ENCODE assay signal across 14 mouse cellular contexts in genomic region chr10:7135751-7136150, GRCm38 (mm10).
"Had no signal": no experiment of that assay in that cellular context is flagged by ENCODE, and none has a peak within 500 bp of the region (broad histone marks: within the 10 kb centered on the region; RNA-seq: fewer than 3 reads in every experiment).

No protein-coding gene starts in this region.

- H3K4me1 ChIP-seq: midbrain, embryonic 10.5 days had no signal

- H3K4me3 ChIP-seq: kidney, embryonic 15.5 days; left cerebral cortex, adult 2 months; limb, embryonic 10.5 days; midbrain, embryonic 10.5 days; myocyte; neural tube, embryonic 15.5 days had no signal

- H3K4me2 ChIP-seq: kidney, embryonic 15.5 days; liver, embryonic 11.5 days; neural tube, embryonic 15.5 days had no signal

- H3K27ac ChIP-seq: kidney, embryonic 15.5 days; left cerebral cortex, adult 2 months; limb, embryonic 10.5 days; midbrain, embryonic 10.5 days; neural tube, embryonic 15.5 days had no signal

- DNase-seq: kidney, adult 2 months; kidney, postnatal 14 days; lung, postnatal 4 days; midbrain, embryonic 14.5 days; right cerebral cortex, adult 18-20 months; right cerebral cortex, postnatal 25 days; thymus, postnatal 36 days had no signal

- H3K27me3 ChIP-seq: kidney, embryonic 15.5 days; neural tube, embryonic 15.5 days had no signal

- H3K9ac ChIP-seq: kidney, embryonic 15.5 days; neural tube, embryonic 15.5 days had no signal

- H3K9me3 ChIP-seq: kidney, embryonic 15.5 days; limb, embryonic 10.5 days; midbrain, embryonic 10.5 days; neural tube, embryonic 15.5 days had no signal

- H3K36me3 ChIP-seq: neural tube, embryonic 15.5 days had no signal
